Comparison of ENCODE assay signal across 8 mouse cellular contexts in the genomic region with DNA sequence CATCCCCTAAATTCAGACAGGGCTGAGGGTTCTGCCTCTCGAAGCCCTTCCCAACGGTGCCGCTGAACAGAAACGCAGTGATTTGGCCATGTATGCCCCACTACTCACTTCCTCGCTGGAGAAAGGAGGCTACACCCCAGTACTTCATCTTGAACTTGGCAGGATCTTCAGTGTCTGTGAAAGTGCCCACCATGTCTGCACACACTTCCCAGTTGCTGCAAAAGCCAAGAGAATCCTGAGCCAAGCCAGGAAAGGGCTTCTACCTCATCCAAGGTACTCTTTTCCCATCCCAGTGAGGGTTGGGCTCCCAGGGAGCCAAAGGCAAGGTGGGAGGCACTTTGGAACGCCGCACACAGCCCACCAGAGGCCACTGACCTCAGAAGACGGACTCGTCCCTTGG. TPM values are rescaled to one million over a fixed set of nuclear protein-coding genes. Genes with fewer than 3 reads are reported as not detected.
A peak's percentile ranks its signal among the peaks of the same experiment; 100 is the strongest.
DNase-seq lines count a peak whose midpoint lies in the region; ATAC-seq and TF ChIP-seq lines count a peak whose summit lies in the region.

No protein-coding gene starts in this region.

- no peak overlapping the region for H3K9ac ChIP-seq in heart, embryonic 15.5 days
- H3K9ac ChIP-seq in hindbrain, embryonic 16.5 days (ENCODE audit: low read depth, low read length) = no peak overlapping the region
- no peak overlapping the region for H3K9ac ChIP-seq in midbrain, embryonic 15.5 days

- H3K9me3 ChIP-seq in heart, embryonic 15.5 days (replicated peaks) = no peaks in the 10 kb centered on the region
- no peaks in the 10 kb centered on the region for H3K9me3 ChIP-seq in hindbrain, embryonic 16.5 days (ENCODE audit: control insufficient read depth, low read length)
- H3K9me3 ChIP-seq in midbrain, embryonic 15.5 days = no peaks in the 10 kb centered on the region

- peaks cover 48% of the 10 kb centered on the region for H3K27me3 ChIP-seq in heart, embryonic 15.5 days
- peaks cover 4% of the 10 kb centered on the region; the same call in 1 of the 2 replicates for H3K27me3 ChIP-seq in hindbrain, embryonic 16.5 days (replicated peaks; ENCODE audit: control insufficient read depth, insufficient read depth, low read length)
- peaks cover 16% of the 10 kb centered on the region for H3K27me3 ChIP-seq in midbrain, embryonic 15.5 days (replicated peaks)

- H3K4me1 ChIP-seq in heart, embryonic 15.5 days (replicated peaks) = peaks cover 10% of the 10 kb centered on the region
- H3K4me1 ChIP-seq in cortical plate, adult 2 months (ENCODE audit: control insufficient read depth, insufficient read depth, low read length) = no peaks in the 10 kb centered on the region
- peaks cover 4% of the 10 kb centered on the region; the same call in 1 of the 2 replicates for H3K4me1 ChIP-seq in hindbrain, embryonic 16.5 days (ENCODE audit: control insufficient read depth, insufficient read depth, low read depth, low read length)
- no peaks in the 10 kb centered on the region for H3K4me1 ChIP-seq in midbrain, embryonic 15.5 days

- no peaks in the 10 kb centered on the region for H3K36me3 ChIP-seq in heart, embryonic 15.5 days
- no peaks in the 10 kb centered on the region for H3K36me3 ChIP-seq in hindbrain, embryonic 16.5 days (ENCODE audit: control insufficient read depth, insufficient read depth, low read length)
- no peaks in the 10 kb centered on the region for H3K36me3 ChIP-seq in midbrain, embryonic 15.5 days (replicated peaks)

- no peak for DNase-seq in heart, postnatal 4 days
- DNase-seq in adrenal gland, postnatal 4 days (ENCODE audit: low spot score in 2 of 2) = no peak
- DNase-seq in urinary bladder, postnatal 10 days (ENCODE audit: low spot score) = no peak
- DNase-seq in right cerebral cortex, postnatal 36 days (ENCODE audit: low spot score in 2 of 2) = no peak

- no peak overlapping the region for H3K27ac ChIP-seq in heart, embryonic 15.5 days
- no peak overlapping the region for H3K27ac ChIP-seq in cortical plate, adult 2 months (ENCODE audit: insufficient read depth, low read length)
- no peak overlapping the region for H3K27ac ChIP-seq in hindbrain, embryonic 16.5 days (ENCODE audit: low read depth, low read length)
- no peak overlapping the region for H3K27ac ChIP-seq in midbrain, embryonic 15.5 days

- TF ChIP-seq CTCF in cortical plate, adult 2 months (IDR thresholded peaks at IDR 0.05; ENCODE audit: extremely low read depth, insufficient read depth, low read length) = no peak

- TF ChIP-seq POLR2A in cortical plate, adult 2 months (IDR thresholded peaks at IDR 0.05; ENCODE audit: extremely low read depth, insufficient read depth, low read length) = no peak

- peak overlapping the region; percentile 96 for H3K4me2 ChIP-seq in heart, embryonic 15.5 days
- H3K4me2 ChIP-seq in hindbrain, embryonic 16.5 days (ENCODE audit: low read length) = peak overlapping the region; percentile 89
- H3K4me2 ChIP-seq in midbrain, embryonic 15.5 days = peak overlapping the region; percentile 80

- WGBS in heart, embryonic 15.5 days = 25% methylated on average over 9 of the region's 9 CpGs
- WGBS in hindbrain, embryonic 16.5 days = 33% methylated on average over 9 of the region's 9 CpGs
- 28% methylated on average over 9 of the region's 9 CpGs for WGBS in midbrain, embryonic 15.5 days

- ATAC-seq in heart, embryonic 15.5 days (replicated peaks; ENCODE audit: insufficient number of reproducible peaks, insufficient read depth, low FRiP score, low read depth) = no peak
- peak; percentile 48 for ATAC-seq in hindbrain, embryonic 16.5 days
- peak; percentile 29; the same call in 1 of the 2 replicates for ATAC-seq in midbrain, embryonic 15.5 days (replicated peaks)

- H3K4me3 ChIP-seq in heart, embryonic 15.5 days = peak overlapping the region; percentile 56
- H3K4me3 ChIP-seq in cortical plate, adult 2 months (ENCODE audit: insufficient read depth, low read length) = peak overlapping the region; percentile 38
- peak overlapping the region; percentile 62 for H3K4me3 ChIP-seq in hindbrain, embryonic 16.5 days (ENCODE audit: low read length)
- H3K4me3 ChIP-seq in midbrain, embryonic 15.5 days = peak overlapping the region; percentile 51

RNA-seq across cellular contexts. Expression of gene Rbp4, which starts 1.2 kb away (rescaled TPM):
- polyA plus RNA-seq in heart, embryonic 15.5 days (2015; fragmentation: Nextera tagmentation; extraction: Ambion mirVana) = 4.9 and 12.8 TPM in 2 replicates
- total RNA-seq in heart, postnatal 4 days (2021) = 1 to 10 TPM in 1 of 2 experiments, under 1 TPM in 1; 0.77 to 1.1 TPM
- polyA plus RNA-seq in cortical plate, adult 2 months (2012; rRNA removed) = 33.6 and 35.8 TPM in 2 replicates
- 8.4 and 10.4 TPM in 2 replicates for polyA plus RNA-seq in hindbrain, embryonic 16.5 days (2015; fragmentation: Nextera tagmentation; extraction: Ambion mirVana)
- polyA plus RNA-seq in midbrain, embryonic 15.5 days (2015; fragmentation: Nextera tagmentation; extraction: Ambion mirVana) = 3.6 and 10.5 TPM in 2 replicates
- total RNA-seq in adrenal gland, postnatal 4 days (2021) = 100 to 1,000 TPM in 1 of 2 experiments, 10 to 100 TPM in 1; 18.3 to 308 TPM

RNA-seq across cellular contexts. Expression of gene Pde6c, which starts 8.7 kb away (rescaled TPM):
- polyA plus RNA-seq in heart, embryonic 15.5 days (2015; fragmentation: Nextera tagmentation; extraction: Ambion mirVana) = not detected in 2 replicates
- total RNA-seq in heart, postnatal 4 days (2021) = not detected
- 0.21 and 0.34 TPM in 2 replicates for polyA plus RNA-seq in cortical plate, adult 2 months (2012; rRNA removed)
- 0.24 and 0.34 TPM in 2 replicates for polyA plus RNA-seq in hindbrain, embryonic 16.5 days (2015; fragmentation: Nextera tagmentation; extraction: Ambion mirVana)
- polyA plus RNA-seq in midbrain, embryonic 15.5 days (2015; fragmentation: Nextera tagmentation; extraction: Ambion mirVana) = 0.06 and 0.17 TPM in 2 replicates
- 1 to 10 TPM in 1 of 2 experiments, under 1 TPM in 1; 0.08 to 1.9 TPM for total RNA-seq in adrenal gland, postnatal 4 days (2021)

RNA-seq across cellular contexts. Expression of gene Ffar4, which starts 27.1 kb away (rescaled TPM):
- polyA plus RNA-seq in heart, embryonic 15.5 days (2015; fragmentation: Nextera tagmentation; extraction: Ambion mirVana) = 0.29 and 0.65 TPM in 2 replicates
- total RNA-seq in heart, postnatal 4 days (2021) = under 1 TPM in 1 of 2 experiments, not detected in 1; 0.38 TPM
- polyA plus RNA-seq in cortical plate, adult 2 months (2012; rRNA removed) = 0.11 TPM in 1 of 2 replicates, not detected in the other
- 0.46 and 0.51 TPM in 2 replicates for polyA plus RNA-seq in hindbrain, embryonic 16.5 days (2015; fragmentation: Nextera tagmentation; extraction: Ambion mirVana)
- polyA plus RNA-seq in midbrain, embryonic 15.5 days (2015; fragmentation: Nextera tagmentation; extraction: Ambion mirVana) = 0.20 and 0.43 TPM in 2 replicates
- total RNA-seq in adrenal gland, postnatal 4 days (2021) = 1 to 10 TPM; 3.0 to 3.6 TPM
